Mouse (Mus musculus): Measurements from ENCODE around the gene 4930558K02Rik. TPM values are rescaled to one million over a fixed set of nuclear protein-coding genes. Genes with fewer than 3 reads are reported as not detected.

4930558K02Rik gene
- polyA plus RNA-seq (2012; fragmentation: generic; extraction: Trizol) = not detected

DNA sequence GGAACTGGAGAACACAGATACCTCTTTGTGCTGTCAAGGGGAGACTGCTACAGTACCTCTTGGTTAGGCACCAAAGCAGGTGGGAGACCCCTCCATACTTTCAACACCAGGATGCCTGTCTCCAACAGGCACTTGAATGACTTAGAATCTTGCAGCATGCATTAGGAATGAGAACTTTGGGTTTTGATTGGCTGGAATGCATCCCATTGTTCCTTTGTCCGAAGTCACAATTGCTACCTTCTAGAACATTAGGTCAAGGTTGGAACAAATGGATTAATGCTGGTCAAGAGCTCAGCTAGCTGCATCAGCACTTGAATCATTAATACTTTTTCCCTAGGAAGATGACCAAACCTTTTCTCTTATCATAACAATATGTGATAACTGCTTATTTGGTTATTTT is at the start of gene 4930558K02Rik:
4930558K02Rik (minus strand) TSS at position 101 of the 400 bp plus-strand sequence.
- TF ChIP-seq MYOG (IDR thresholded peaks at IDR 0.05; ENCODE audit: control insufficient read depth in 1 of 3, insufficient read depth in 1 of 3, insufficient read length in 2 of 3, low read depth in 2 of 3) (no peak), E2F4 (IDR thresholded peaks at IDR 0.05; ENCODE audit: insufficient read depth) (no peak)
- no peaks in the 10 kb centered on the region for H3K36me3 ChIP-seq (ENCODE audit: control insufficient read depth, insufficient read depth)
- no peak within 1 kb of the TSS for H3K4me2 ChIP-seq (ENCODE audit: low read depth)
- H3K79me2 ChIP-seq (ENCODE audit: control insufficient read depth, insufficient read depth) = no peaks in the 10 kb centered on the region
- H3K27me3 ChIP-seq (ENCODE audit: control insufficient read depth, insufficient read depth, insufficient read length) = no peaks in the 10 kb centered on the region
- H3K4me3 ChIP-seq = no peak within 1 kb of the TSS
- H3ac ChIP-seq (ENCODE audit: control insufficient read depth, insufficient read length) = no peak within 1 kb of the TSS

DNA sequence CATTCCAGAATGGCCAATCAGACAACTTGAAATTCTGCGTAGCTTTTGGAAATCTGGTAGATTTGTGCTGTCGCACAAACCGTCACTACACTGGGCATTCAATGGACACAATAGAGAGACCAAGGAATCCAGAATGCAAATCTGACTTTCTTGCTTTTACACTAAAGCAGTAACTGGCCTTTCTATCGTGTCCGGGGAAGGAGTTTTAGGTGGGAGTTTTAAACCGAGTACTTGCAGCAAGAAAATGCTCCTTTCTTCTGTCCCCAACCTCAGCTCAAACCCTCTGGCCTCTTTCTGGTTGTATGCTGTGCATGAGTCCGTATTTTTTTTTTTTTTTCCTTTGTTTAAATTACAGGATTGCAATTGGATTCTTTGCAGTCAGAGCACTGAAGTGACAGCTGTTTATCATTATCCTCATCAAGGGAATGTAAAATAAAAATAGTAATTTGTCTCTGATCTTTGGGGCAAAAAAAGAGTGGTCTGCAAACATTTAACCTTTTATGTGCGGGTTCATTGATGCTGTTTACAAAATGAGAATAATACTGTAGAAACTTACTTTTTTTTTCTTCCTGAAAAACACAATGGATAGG is 44.3 kb upstream of the 4930558K02Rik start:
- Histone ChIP-seq H3ac (ENCODE audit: control insufficient read depth, insufficient read length) (no peak overlapping the region), H3K4me3 (no peak overlapping the region), H3K79me2 (ENCODE audit: control insufficient read depth, insufficient read depth) (no peaks in the 10 kb centered on the region), H3K4me2 (ENCODE audit: low read depth) (no peak overlapping the region), H3K27me3 (ENCODE audit: control insufficient read depth, insufficient read depth, insufficient read length) (no peaks in the 10 kb centered on the region), H3K36me3 (ENCODE audit: control insufficient read depth, insufficient read depth) (no peaks in the 10 kb centered on the region)
- TF ChIP-seq USF1 (IDR thresholded peaks at IDR 0.05; ENCODE audit: low read depth) (no peak), MYOG (IDR thresholded peaks at IDR 0.05; ENCODE audit: control insufficient read depth in 1 of 3, insufficient read depth in 1 of 3, insufficient read length in 2 of 3, low read depth in 2 of 3) (no peak), SRF (IDR thresholded peaks at IDR 0.05; ENCODE audit: control insufficient read depth, insufficient read length, low read depth) (no peak), REST (IDR thresholded peaks at IDR 0.05; ENCODE audit: insufficient read depth, insufficient read length) (no peak), E2F4 (IDR thresholded peaks at IDR 0.05; ENCODE audit: insufficient read depth) (no peak), POLR2AphosphoS2 (IDR thresholded peaks at IDR 0.05; ENCODE audit: insufficient read length, low read depth) (no peak), CEBPB (IDR thresholded peaks at IDR 0.05; ENCODE audit: insufficient read depth, poor library complexity, severe bottlenecking) (no peak), TCF12 (IDR thresholded peaks at IDR 0.05; ENCODE audit: insufficient read depth, poor library complexity, severe bottlenecking) (no peak), POLR2A (IDR thresholded peaks at IDR 0.05; ENCODE audit: insufficient read length, low read depth) (no peak), TCF3 (IDR thresholded peaks at IDR 0.05; ENCODE audit: insufficient read length, low read depth) (no peak), MYOD1 (IDR thresholded peaks at IDR 0.05; ENCODE audit: control insufficient read depth in 1 of 3, insufficient read length in 2 of 3, low read depth in 2 of 3) (no peak), MAX (IDR thresholded peaks at IDR 0.05; ENCODE audit: low read depth) (no peak)

DNA sequence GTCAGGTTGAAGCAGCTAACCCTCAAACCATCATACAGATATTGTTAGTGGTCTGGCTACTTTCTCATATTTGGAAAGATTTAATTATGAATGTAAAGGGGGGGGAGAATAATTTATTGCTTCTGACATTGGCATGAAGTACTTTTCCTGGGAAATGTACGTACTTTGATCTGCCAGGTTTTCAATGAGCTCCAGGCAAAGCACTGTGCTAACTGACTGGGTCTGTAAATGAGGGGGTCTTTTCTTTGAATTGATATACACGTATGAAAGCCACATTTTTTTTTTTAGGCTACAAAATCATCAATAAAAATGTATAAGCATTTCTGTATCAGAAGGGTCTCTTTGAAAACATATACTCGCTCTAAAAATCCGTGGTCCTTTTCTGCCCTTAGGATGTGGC is 41.3 kb upstream of the 4930558K02Rik start:
- Histone ChIP-seq H3K4me2 (ENCODE audit: low read depth) (no peak overlapping the region), H3K36me3 (ENCODE audit: control insufficient read depth, insufficient read depth) (no peaks in the 10 kb centered on the region), H3K79me2 (ENCODE audit: control insufficient read depth, insufficient read depth) (no peaks in the 10 kb centered on the region), H3ac (ENCODE audit: control insufficient read depth, insufficient read length) (no peak overlapping the region), H3K27me3 (ENCODE audit: control insufficient read depth, insufficient read depth, insufficient read length) (no peaks in the 10 kb centered on the region), H3K4me3 (no peak overlapping the region)
- no peak for TF ChIP-seq E2F4 (IDR thresholded peaks at IDR 0.05; ENCODE audit: insufficient read depth)
- TF ChIP-seq TCF3 (IDR thresholded peaks at IDR 0.05; ENCODE audit: insufficient read length, low read depth) = no peak
- TF ChIP-seq MYOG (IDR thresholded peaks at IDR 0.05; ENCODE audit: control insufficient read depth in 1 of 3, insufficient read depth in 1 of 3, insufficient read length in 2 of 3, low read depth in 2 of 3) = no peak

DNA sequence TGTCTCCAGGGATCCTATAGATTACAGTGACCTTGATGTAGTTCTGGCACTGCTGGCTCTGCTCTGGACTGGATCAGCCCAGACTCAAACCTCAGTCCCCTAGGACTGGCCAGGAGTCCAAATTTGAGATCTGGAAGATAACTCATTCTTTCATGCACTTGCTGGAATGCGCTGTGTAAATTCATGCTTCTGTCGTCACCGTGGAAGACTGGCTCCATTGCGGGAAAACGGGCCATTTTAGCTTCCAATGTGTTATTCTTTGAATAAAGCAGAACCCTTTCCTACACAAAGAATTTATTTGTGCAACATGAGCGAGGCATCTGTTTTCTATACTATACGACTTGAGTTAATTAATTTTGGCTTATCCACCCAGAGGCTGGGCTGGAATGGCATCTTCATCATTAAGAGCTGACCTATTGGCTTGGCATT is 40.9 kb upstream of the 4930558K02Rik start:
- no peaks in the 10 kb centered on the region for H3K27me3 ChIP-seq (ENCODE audit: control insufficient read depth, insufficient read depth, insufficient read length)

DNA sequence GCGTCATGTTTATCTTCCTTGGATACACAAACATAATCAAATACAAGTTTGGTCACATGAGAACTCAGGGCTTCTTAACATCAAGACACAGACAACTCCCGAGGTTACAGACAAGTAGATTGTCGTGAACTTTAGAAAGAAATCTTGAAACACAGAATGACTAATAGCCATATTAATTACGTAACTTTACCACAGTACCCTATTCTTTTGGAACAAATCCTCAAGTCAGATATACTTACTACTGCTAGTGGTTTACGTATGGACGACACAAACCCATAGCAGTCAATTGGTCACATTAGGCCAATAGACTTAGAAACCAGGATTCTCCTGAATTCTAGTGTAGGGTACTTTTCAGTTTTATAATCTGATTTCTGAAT is 39.2 kb upstream of the 4930558K02Rik start:
- Histone ChIP-seq H3ac (ENCODE audit: control insufficient read depth, insufficient read length) (no peak overlapping the region), H3K4me2 (ENCODE audit: low read depth) (no peak overlapping the region), H3K79me2 (ENCODE audit: control insufficient read depth, insufficient read depth) (no peaks in the 10 kb centered on the region), H3K36me3 (ENCODE audit: control insufficient read depth, insufficient read depth) (no peaks in the 10 kb centered on the region), H3K27me3 (ENCODE audit: control insufficient read depth, insufficient read depth, insufficient read length) (no peaks in the 10 kb centered on the region), H3K4me3 (no peak overlapping the region)
- TF ChIP-seq MAX (IDR thresholded peaks at IDR 0.05; ENCODE audit: low read depth) = no peak
- TF ChIP-seq USF1 (IDR thresholded peaks at IDR 0.05; ENCODE audit: low read depth) = no peak
- TF ChIP-seq E2F4 (IDR thresholded peaks at IDR 0.05; ENCODE audit: insufficient read depth) = no peak
- TF ChIP-seq TCF3 (IDR thresholded peaks at IDR 0.05; ENCODE audit: insufficient read length, low read depth) = no peak
- no peak for TF ChIP-seq POLR2AphosphoS2 (IDR thresholded peaks at IDR 0.05; ENCODE audit: insufficient read length, low read depth)
- no peak for TF ChIP-seq TCF12 (IDR thresholded peaks at IDR 0.05; ENCODE audit: insufficient read depth, poor library complexity, severe bottlenecking)
- no peak for TF ChIP-seq REST (IDR thresholded peaks at IDR 0.05; ENCODE audit: insufficient read depth, insufficient read length)
- TF ChIP-seq CEBPB (IDR thresholded peaks at IDR 0.05; ENCODE audit: insufficient read depth, poor library complexity, severe bottlenecking) = no peak
- TF ChIP-seq MYOG (IDR thresholded peaks at IDR 0.05; ENCODE audit: control insufficient read depth in 1 of 3, insufficient read depth in 1 of 3, insufficient read length in 2 of 3, low read depth in 2 of 3) = no peak
- no peak for TF ChIP-seq POLR2A (IDR thresholded peaks at IDR 0.05; ENCODE audit: insufficient read length, low read depth)
- no peak for TF ChIP-seq MYOD1 (IDR thresholded peaks at IDR 0.05; ENCODE audit: control insufficient read depth in 1 of 3, insufficient read length in 2 of 3, low read depth in 2 of 3)
- TF ChIP-seq SRF (IDR thresholded peaks at IDR 0.05; ENCODE audit: control insufficient read depth, insufficient read length, low read depth) = no peak

More for the DNA sequence above, 40.9 kb upstream of the 4930558K02Rik start:
- H3K79me2 ChIP-seq (ENCODE audit: control insufficient read depth, insufficient read depth) = no peaks in the 10 kb centered on the region
- no peak overlapping the region for H3K4me3 ChIP-seq
- no peaks in the 10 kb centered on the region for H3K36me3 ChIP-seq (ENCODE audit: control insufficient read depth, insufficient read depth)
- H3K4me2 ChIP-seq (ENCODE audit: low read depth) = no peak overlapping the region
- TF ChIP-seq E2F4 (IDR thresholded peaks at IDR 0.05; ENCODE audit: insufficient read depth) (no peak), POLR2A (IDR thresholded peaks at IDR 0.05; ENCODE audit: insufficient read length, low read depth) (no peak), CEBPB (IDR thresholded peaks at IDR 0.05; ENCODE audit: insufficient read depth, poor library complexity, severe bottlenecking) (no peak), POLR2AphosphoS2 (IDR thresholded peaks at IDR 0.05; ENCODE audit: insufficient read length, low read depth) (no peak), MYOD1 (IDR thresholded peaks at IDR 0.05; ENCODE audit: control insufficient read depth in 1 of 3, insufficient read length in 2 of 3, low read depth in 2 of 3) (no peak), USF1 (IDR thresholded peaks at IDR 0.05; ENCODE audit: low read depth) (no peak), MYOG (IDR thresholded peaks at IDR 0.05; ENCODE audit: control insufficient read depth in 1 of 3, insufficient read depth in 1 of 3, insufficient read length in 2 of 3, low read depth in 2 of 3) (no peak), SRF (IDR thresholded peaks at IDR 0.05; ENCODE audit: control insufficient read depth, insufficient read length, low read depth) (no peak), TCF12 (IDR thresholded peaks at IDR 0.05; ENCODE audit: insufficient read depth, poor library complexity, severe bottlenecking) (no peak), MAX (IDR thresholded peaks at IDR 0.05; ENCODE audit: low read depth) (no peak), TCF3 (IDR thresholded peaks at IDR 0.05; ENCODE audit: insufficient read length, low read depth) (no peak), REST (IDR thresholded peaks at IDR 0.05; ENCODE audit: insufficient read depth, insufficient read length) (no peak)
- no peak overlapping the region for H3ac ChIP-seq (ENCODE audit: control insufficient read depth, insufficient read length)
